Mouse (Mus musculus) left cerebral cortex, adult 11 months (tissue): ENCODE measurements around the gene Dnah17.

ENCODE experiments used
- DNase-seq: peaks from one replicate; pipeline ENCODE4 v3.0.0; 2022; ENCODE audit warnings: low spot score

Gene Dnah17

GRCm38 (mm10) chr11:117994250-117995057, 136.0 kb downstream of the Dnah17 start:
- DNase-seq: no peak

- DNase-seq: no peak
These were observed 137.0 kb downstream of the Dnah17 start for GRCm38 (mm10) chr11:117993190-117994175.

- no peak for DNase-seq
These were observed 138.6 kb downstream of the Dnah17 start for GRCm38 (mm10) chr11:117991502-117992470.

GRCm38 (mm10) chr11:117989926-117990325, 140.5 kb downstream of the Dnah17 start:
- DNase-seq: no peak

- DNase-seq: no peak
These were observed 141.2 kb downstream of the Dnah17 start for GRCm38 (mm10) chr11:117989241-117989640.

GRCm38 (mm10) chr11:117987968-117988367, 142.5 kb downstream of the Dnah17 start:
- no peak for DNase-seq

- DNase-seq: no peak
These were observed 143.4 kb downstream of the Dnah17 start for GRCm38 (mm10) chr11:117987032-117987451.

GRCm38 (mm10) chr11:117986126-117987031, 144.1 kb downstream of the Dnah17 start, which contains the start of gene Pgs1:
Gene Pgs1 (plus strand): TSS chr11:117986292.
- DNase-seq: peak; percentile 85

- DNase-seq: no peak
These were observed 146.7 kb downstream of the Dnah17 start for GRCm38 (mm10) chr11:117983770-117984169.

GRCm38 (mm10) chr11:117982426-117982825, 148.0 kb downstream of the Dnah17 start:
- DNase-seq: no peak

GRCm38 (mm10) chr11:117979388-117979787, 151.0 kb downstream of the Dnah17 start:
- no peak for DNase-seq

GRCm38 (mm10) chr11:117977694-117978360, 152.6 kb downstream of the Dnah17 start:
- DNase-seq: no peak

- DNase-seq: no peak
These were observed 154.3 kb downstream of the Dnah17 start for GRCm38 (mm10) chr11:117976081-117976582.

GRCm38 (mm10) chr11:117975211-117975967, 155.0 kb downstream of the Dnah17 start:
- no peak for DNase-seq

- DNase-seq: no peak
These were observed 155.9 kb downstream of the Dnah17 start for GRCm38 (mm10) chr11:117974327-117975125.

- DNase-seq: no peak
These were observed 156.9 kb downstream of the Dnah17 start for GRCm38 (mm10) chr11:117973569-117973968.

- no peak for DNase-seq
These were observed 157.5 kb downstream of the Dnah17 start for GRCm38 (mm10) chr11:117972656-117973558.
